Mouse (Mus musculus) small intestine, adult 2 months (tissue): ENCODE measurements around the gene Trmt5.

Experiments used
- CTCF ChIP-seq: fragments of 200-500 bp; IDR thresholded peaks from 2 replicates; pipeline ENCODE4 v1.5.1; 2012; ENCODE audit warnings: low read depth, mild to moderate bottlenecking, control low read depth, inconsistent platforms, low read length, moderate library complexity, mixed read lengths; ENCODE audit not compliant: insufficient replicate concordance, insufficient read length; ENCODE audit errors: extremely low read depth
- POLR2A ChIP-seq: fragments of 200-500 bp; IDR thresholded peaks from 2 replicates; pipeline ENCODE4 v1.6.1; 2012; ENCODE audit warnings: low read depth, mild to moderate bottlenecking, control low read depth, inconsistent platforms, low read length, moderate library complexity

GRCm38 (mm10) chr12:73304636-73305035 lies 18.1 kb upstream of the Trmt5 start:
- TF ChIP-seq CTCF (no peak), POLR2A (no peak)
